Mouse (Mus musculus): ENCODE results near the gene Rnf227.

DNA sequence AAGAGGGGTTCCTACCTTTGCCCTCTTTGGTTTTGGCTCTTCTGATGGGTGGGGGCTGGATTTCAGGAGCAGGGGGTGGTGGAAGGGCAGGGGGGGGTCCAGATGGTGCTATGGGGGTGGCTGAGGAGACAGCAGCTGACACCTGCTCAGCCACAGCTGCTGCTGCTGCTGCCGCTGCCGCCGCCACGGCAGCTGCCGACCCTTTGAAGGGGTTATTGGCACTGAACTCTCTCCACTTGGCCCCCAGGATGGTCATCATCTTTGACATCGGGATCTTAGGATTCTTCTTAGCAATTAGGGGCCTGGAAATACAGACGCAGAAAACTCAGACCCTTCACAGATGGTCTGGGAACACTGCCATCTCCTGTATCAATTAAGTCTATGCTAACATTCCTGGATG is 21.8 kb downstream of the Rnf227 start:
- no peak for TF ChIP-seq CTCF (IDR thresholded peaks at IDR 0.05; ENCODE audit: borderline replicate concordance, insufficient read depth, low read depth, low read length)
- TF ChIP-seq POLR2A (IDR thresholded peaks at IDR 0.05; ENCODE audit: borderline replicate concordance, insufficient read depth, low read length) = no peak

Data from cerebellum, adult 2 months (tissue).